Mouse (Mus musculus) embryonic fibroblast, embryonic 13.5 days (primary cell): ENCODE results near the gene Ythdf2.

Experiments used
- CTCF ChIP-seq: IDR thresholded peaks from 2 replicates; pipeline ENCODE4 v1.5.1; 2011; ENCODE audit warnings: mild to moderate bottlenecking, control low read depth, low read length, moderate library complexity, borderline replicate concordance; ENCODE audit not compliant: insufficient read depth
- POLR2A ChIP-seq: IDR thresholded peaks from 2 replicates; pipeline ENCODE4 v1.6.1; 2011; ENCODE audit warnings: low read depth, mild to moderate bottlenecking, control low read depth, low read length, moderate library complexity

GRCm38 (mm10) chr4:132165691-132166090, 46.4 kb downstream of the Ythdf2 start:
- TF ChIP-seq CTCF (no peak), POLR2A (no peak)
